ENCODE assay signal across 18 mouse cellular contexts in the genomic region with DNA sequence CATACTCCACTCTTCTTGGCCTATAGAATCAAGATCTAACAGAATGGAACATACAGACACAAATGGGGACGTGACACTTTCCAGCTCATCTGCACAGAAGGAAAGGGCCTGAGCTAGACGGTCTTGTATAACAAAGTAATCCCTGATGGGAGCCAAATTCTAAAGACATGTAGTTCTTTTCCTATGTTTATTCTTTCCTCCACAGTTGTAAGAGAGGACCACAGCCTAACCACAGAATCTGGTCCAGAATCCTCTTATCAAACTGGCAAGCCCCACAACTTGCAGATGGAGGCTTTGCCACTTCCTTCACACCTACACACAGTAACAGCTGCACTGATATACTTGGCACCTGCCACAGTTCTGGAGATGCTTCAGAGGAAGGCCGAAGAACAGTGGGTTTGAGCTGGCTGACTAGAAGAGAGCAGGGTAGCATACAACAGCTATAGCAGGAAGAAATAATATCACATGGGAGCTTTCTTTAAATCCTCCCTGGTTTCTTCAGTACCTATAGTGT.
A peak's percentile ranks its signal among the peaks of the same experiment; 100 is the strongest.
DNase-seq lines count a peak whose midpoint lies in the region; ATAC-seq and TF ChIP-seq lines count a peak whose summit lies in the region.
"Had no signal": no experiment of that assay in that cellular context is flagged by ENCODE, and none has a peak within 500 bp of the region (broad histone marks: within the 10 kb centered on the region; RNA-seq: fewer than 3 reads in every experiment).

No protein-coding gene starts in this region.

- no peaks in the 10 kb centered on the region for H3K27me3 ChIP-seq in forebrain, embryonic 13.5 days
- H3K27me3 ChIP-seq in forebrain, embryonic 11.5 days (ENCODE audit: control insufficient read depth, insufficient read depth, low read length) = no peaks in the 10 kb centered on the region
- no peaks in the 10 kb centered on the region for H3K27me3 ChIP-seq in C2C12 (ENCODE audit: control insufficient read depth, insufficient read depth, insufficient read length)
- no peaks in the 10 kb centered on the region for H3K27me3 ChIP-seq in myocyte (ENCODE audit: control insufficient read depth, insufficient read depth, insufficient read length)
- H3K27me3 ChIP-seq: embryonic facial prominence, embryonic 12.5 days; heart, embryonic 12.5 days; liver, embryonic 13.5 days; stomach, embryonic 15.5 days had no signal

- no peak overlapping the region for H3K27ac ChIP-seq in forebrain, embryonic 13.5 days
- no peak overlapping the region for H3K27ac ChIP-seq in forebrain, embryonic 11.5 days (ENCODE audit: low read depth, low read length)
- H3K27ac ChIP-seq: embryonic facial prominence, embryonic 12.5 days; liver, embryonic 13.5 days; stomach, embryonic 15.5 days had no signal

- no peak overlapping the region for H3K4me3 ChIP-seq in forebrain, embryonic 13.5 days
- H3K4me3 ChIP-seq in forebrain, embryonic 11.5 days (ENCODE audit: low read depth, low read length) = no peak overlapping the region
- H3K4me3 ChIP-seq in C2C12 (ENCODE audit: insufficient read depth, poor library complexity, severe bottlenecking) (no peak overlapping the region), myocyte (no peak overlapping the region)
- H3K4me3 ChIP-seq in lung, adult 2 months (replicated peaks; ENCODE audit: extremely low read depth, low read depth, low read length) = no peak overlapping the region
- H3K4me3 ChIP-seq: embryonic facial prominence, embryonic 12.5 days; heart, embryonic 12.5 days; liver, embryonic 13.5 days; stomach, embryonic 15.5 days had no signal

- H3K4me1 ChIP-seq in forebrain, embryonic 13.5 days = no peaks in the 10 kb centered on the region
- no peaks in the 10 kb centered on the region for H3K4me1 ChIP-seq in forebrain, embryonic 11.5 days (replicated peaks; ENCODE audit: control insufficient read depth, insufficient read depth, low read length)
- H3K4me1 ChIP-seq in lung, adult 2 months (ENCODE audit: control insufficient read depth, insufficient read depth, low read length) = no peaks in the 10 kb centered on the region
- H3K4me1 ChIP-seq: embryonic facial prominence, embryonic 12.5 days; heart, embryonic 12.5 days; liver, embryonic 13.5 days; stomach, embryonic 15.5 days had no signal

- H3K4me2 ChIP-seq in forebrain, embryonic 13.5 days = no peak overlapping the region
- H3K4me2 ChIP-seq in forebrain, embryonic 11.5 days (ENCODE audit: low read depth, low read length, severe bottlenecking) = no peak overlapping the region
- H3K4me2 ChIP-seq in myocyte (ENCODE audit: low read depth) = no peak overlapping the region
- H3K4me2 ChIP-seq: embryonic facial prominence, embryonic 12.5 days; heart, embryonic 12.5 days; liver, embryonic 13.5 days; stomach, embryonic 15.5 days had no signal

- H3K79me2 ChIP-seq in C2C12 (ENCODE audit: control insufficient read depth, insufficient read depth) = no peaks in the 10 kb centered on the region
- no peaks in the 10 kb centered on the region for H3K79me2 ChIP-seq in myocyte (ENCODE audit: control insufficient read depth, insufficient read depth)

- no peak for TF ChIP-seq POLR2A in myocyte (IDR thresholded peaks at IDR 0.05; ENCODE audit: insufficient read length, low read depth)
- TF ChIP-seq POLR2A in lung, adult 2 months (IDR thresholded peaks at IDR 0.05; ENCODE audit: borderline replicate concordance, extremely low read depth, low read depth, low read length) = no peak

- no peaks in the 10 kb centered on the region for H3K36me3 ChIP-seq in forebrain, embryonic 13.5 days (ENCODE audit: poor library complexity, severe bottlenecking)
- no peaks in the 10 kb centered on the region for H3K36me3 ChIP-seq in forebrain, embryonic 11.5 days (ENCODE audit: control insufficient read depth, insufficient read depth, low read length)
- H3K36me3 ChIP-seq in C2C12 (ENCODE audit: control insufficient read depth, insufficient read depth) (no peaks in the 10 kb centered on the region), myocyte (ENCODE audit: control insufficient read depth, insufficient read depth) (no peaks in the 10 kb centered on the region)
- H3K36me3 ChIP-seq: embryonic facial prominence, embryonic 12.5 days; heart, embryonic 12.5 days; liver, embryonic 13.5 days; stomach, embryonic 15.5 days had no signal

- H3ac ChIP-seq in C2C12 (ENCODE audit: control insufficient read depth, insufficient read length, low read depth) (no peak overlapping the region), myocyte (ENCODE audit: control insufficient read depth, insufficient read length) (no peak overlapping the region)

- WGBS in forebrain, embryonic 13.5 days = 63% methylated on average over 3 of the region's 3 CpGs
- 81% methylated on average over 3 of the region's 3 CpGs for WGBS in forebrain, embryonic 11.5 days
- WGBS in lung, adult 2 months = 68% methylated on average over 3 of the region's 3 CpGs

- DNase-seq in forebrain, embryonic 11.5 days (ENCODE audit: low spot score) = no peak
- DNase-seq in frontal cortex, postnatal 10 days (ENCODE audit: low spot score in 2 of 2) = peak; percentile 7 to 9
- DNase-seq in heart, postnatal 4 days = no peak
- DNase-seq in lung, adult 2 months = no peak
- DNase-seq: adrenal gland, postnatal 36 days; heart, postnatal 36 days; liver, embryonic 13.5 days; thymus, postnatal 25 days had no signal

- no peaks in the 10 kb centered on the region for H3K9me3 ChIP-seq in forebrain, embryonic 13.5 days (replicated peaks)
- H3K9me3 ChIP-seq in forebrain, embryonic 11.5 days (ENCODE audit: control insufficient read depth, low read length) = no peaks in the 10 kb centered on the region
- H3K9me3 ChIP-seq: embryonic facial prominence, embryonic 12.5 days; heart, embryonic 12.5 days; liver, embryonic 13.5 days; stomach, embryonic 15.5 days had no signal

- ATAC-seq in forebrain, embryonic 13.5 days = peak; percentile 87
- no peak for ATAC-seq in forebrain, embryonic 11.5 days (replicated peaks; ENCODE audit: low FRiP score)
- no peak for ATAC-seq in inflammation-experienced regulatory T-cells, adult 6 months
- ATAC-seq: activated CD4-positive, CD25-positive, alpha-beta regulatory T cell, adult 4 months; lung, postnatal 0 days; midbrain, embryonic 16.5 days had no signal

- H3K79me3 ChIP-seq in C2C12 (ENCODE audit: low read depth) = no peaks in the 10 kb centered on the region

- H3K9ac ChIP-seq in forebrain, embryonic 13.5 days = no peak overlapping the region
- H3K9ac ChIP-seq in forebrain, embryonic 11.5 days (ENCODE audit: low read length) = no peak overlapping the region
- H3K9ac ChIP-seq: embryonic facial prominence, embryonic 12.5 days; heart, embryonic 12.5 days; liver, embryonic 13.5 days; stomach, embryonic 15.5 days had no signal

- no peak for TF ChIP-seq CTCF in C2C12 (IDR thresholded peaks at IDR 0.05; ENCODE audit: control insufficient read depth, insufficient read depth, insufficient read length)
- TF ChIP-seq CTCF in lung, adult 2 months (IDR thresholded peaks at IDR 0.05; ENCODE audit: insufficient read depth, low read length) = no peak

TF ChIP-seq in C2C12, 6 proteins besides CTCF, POLR2A, EP300 and RAD21:
- TF ChIP-seq CEBPB (IDR thresholded peaks at IDR 0.05; ENCODE audit: low read depth) (no peak), MYOG (IDR thresholded peaks at IDR 0.05; ENCODE audit: control insufficient read depth, extremely low read depth, insufficient read length) (no peak), FOSL1 (IDR thresholded peaks at IDR 0.05; ENCODE audit: insufficient read depth, low read length, poor library complexity, severe bottlenecking) (no peak), USF1 (IDR thresholded peaks at IDR 0.05; ENCODE audit: low read depth) (no peak), MYOD1 (IDR thresholded peaks at IDR 0.05; ENCODE audit: control insufficient read depth, insufficient read length, low read depth) (peak; percentile 11), MAX (IDR thresholded peaks at IDR 0.05) (no peak)

TF ChIP-seq in myocyte, 11 proteins besides CTCF, POLR2A, EP300 and RAD21:
- TF ChIP-seq POLR2AphosphoS2 (IDR thresholded peaks at IDR 0.05; ENCODE audit: insufficient read length, low read depth) = no peak
- TF ChIP-seq E2F4 (IDR thresholded peaks at IDR 0.05; ENCODE audit: insufficient read depth) = no peak
- peak in 2 of 3 experiments; percentile 86 to 93 for TF ChIP-seq MYOD1 (IDR thresholded peaks at IDR 0.05; ENCODE audit: control insufficient read depth in 1 of 3, insufficient read length in 2 of 3, low read depth in 2 of 3)
- TF ChIP-seq MYOG (IDR thresholded peaks at IDR 0.05; ENCODE audit: control insufficient read depth in 1 of 3, insufficient read depth in 1 of 3, insufficient read length in 2 of 3, low read depth in 2 of 3) = peak; percentile 28 to 83 (median 50)
- TF ChIP-seq TCF12 (IDR thresholded peaks at IDR 0.05; ENCODE audit: insufficient read depth, poor library complexity, severe bottlenecking) = peak; percentile 68
- no peak for TF ChIP-seq SRF (IDR thresholded peaks at IDR 0.05; ENCODE audit: control insufficient read depth, insufficient read length, low read depth)

Comparison
In these comparisons a context has a peak if more than half of its experiments do, and no peak if none do; other contexts are left out.
1. DNase-seq: peak in frontal cortex, postnatal 10 days (2 of 2); none in forebrain, embryonic 11.5 days (single experiment), heart, postnatal 4 days (single experiment) and lung, adult 2 months (single experiment).